Mouse (Mus musculus): Measurements from ENCODE around the gene Fignl2. TPM values are rescaled to one million over a fixed set of nuclear protein-coding genes. Genes with fewer than 3 reads are reported as not detected.

Fignl2 gene
- polyA plus RNA-seq, 1 experiment from 2014 or later = 0.09 TPM

DNA sequence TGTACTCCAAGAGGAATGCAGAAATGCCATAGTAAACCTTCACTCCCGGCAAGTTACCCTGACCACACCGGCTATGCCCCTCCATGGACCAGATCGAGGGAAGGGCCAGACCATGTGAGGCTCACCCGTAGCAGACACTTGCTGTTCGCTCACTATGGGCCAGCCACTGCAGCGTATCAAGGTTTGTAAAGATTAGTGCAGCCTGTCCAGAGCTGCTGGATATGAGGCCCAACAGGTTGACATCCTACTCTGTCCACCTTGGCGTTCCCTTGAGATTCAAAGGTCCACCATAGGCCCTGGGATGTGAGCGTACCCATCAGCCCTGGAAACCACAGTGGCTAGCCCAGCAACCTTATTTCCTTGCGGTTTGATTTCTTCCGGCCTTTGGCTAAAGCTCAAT lies 23.8 kb downstream of the Fignl2 start:
- H3K27ac ChIP-seq = no peak overlapping the region
- H3K36me3 ChIP-seq (replicated peaks) = no peaks in the 10 kb centered on the region
- H3K9ac ChIP-seq = no peak overlapping the region
- H3K4me3 ChIP-seq = no peak overlapping the region
- H3K4me2 ChIP-seq = no peak overlapping the region
- no peaks in the 10 kb centered on the region for H3K9me3 ChIP-seq
- peaks cover 11% of the 10 kb centered on the region for H3K4me1 ChIP-seq
- ATAC-seq (replicated peaks) = no peak
- WGBS = 72% methylated on average over 10 of the region's 10 CpGs
- H3K27me3 ChIP-seq (replicated peaks) = peaks cover 48% of the 10 kb centered on the region

DNA sequence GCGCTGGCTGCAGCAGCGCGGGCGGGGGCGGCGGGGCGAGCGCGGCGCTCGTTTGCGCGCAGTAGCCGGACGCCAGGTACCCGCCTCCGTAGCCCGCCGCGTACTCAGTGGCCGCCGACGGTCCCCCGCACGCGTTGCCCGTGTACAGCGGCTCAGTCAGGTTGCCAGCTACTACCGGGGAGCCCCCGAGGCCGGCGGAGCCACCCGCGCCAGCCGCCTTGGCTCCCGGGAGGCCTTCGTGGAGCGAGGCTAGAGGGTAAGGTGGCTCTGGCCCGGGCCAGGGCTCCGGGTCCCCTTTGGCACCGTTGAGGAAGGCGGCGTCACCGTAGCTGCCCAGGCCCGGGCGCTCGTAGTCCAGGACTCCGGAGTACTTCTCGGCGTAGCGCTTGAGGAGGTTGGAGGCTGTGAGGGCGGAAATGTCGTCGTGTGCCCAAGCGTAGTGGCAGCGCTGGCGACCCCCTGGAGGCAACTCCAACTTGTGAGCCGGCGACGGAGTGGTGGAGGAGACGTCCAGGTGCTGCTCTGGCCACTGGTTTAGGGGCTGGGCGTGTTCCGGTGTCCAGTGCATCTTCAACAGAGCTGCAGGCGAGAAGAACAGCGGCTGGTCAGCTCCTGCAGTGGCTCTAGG lies 24.4 kb downstream of the Fignl2 start:
- no peaks in the 10 kb centered on the region for H3K36me3 ChIP-seq (replicated peaks)
- H3K27me3 ChIP-seq (replicated peaks) = peaks cover 53% of the 10 kb centered on the region
- H3K9me3 ChIP-seq = no peaks in the 10 kb centered on the region
- H3K27ac ChIP-seq = no peak overlapping the region
- 15% methylated on average over 50 of the region's 65 CpGs for WGBS
- no peak overlapping the region for H3K9ac ChIP-seq
- peak overlapping the region; percentile 34 for H3K4me3 ChIP-seq
- H3K4me2 ChIP-seq = peak overlapping the region; percentile 57
- H3K4me1 ChIP-seq = peaks cover 10% of the 10 kb centered on the region
- ATAC-seq (replicated peaks) = no peak

DNA sequence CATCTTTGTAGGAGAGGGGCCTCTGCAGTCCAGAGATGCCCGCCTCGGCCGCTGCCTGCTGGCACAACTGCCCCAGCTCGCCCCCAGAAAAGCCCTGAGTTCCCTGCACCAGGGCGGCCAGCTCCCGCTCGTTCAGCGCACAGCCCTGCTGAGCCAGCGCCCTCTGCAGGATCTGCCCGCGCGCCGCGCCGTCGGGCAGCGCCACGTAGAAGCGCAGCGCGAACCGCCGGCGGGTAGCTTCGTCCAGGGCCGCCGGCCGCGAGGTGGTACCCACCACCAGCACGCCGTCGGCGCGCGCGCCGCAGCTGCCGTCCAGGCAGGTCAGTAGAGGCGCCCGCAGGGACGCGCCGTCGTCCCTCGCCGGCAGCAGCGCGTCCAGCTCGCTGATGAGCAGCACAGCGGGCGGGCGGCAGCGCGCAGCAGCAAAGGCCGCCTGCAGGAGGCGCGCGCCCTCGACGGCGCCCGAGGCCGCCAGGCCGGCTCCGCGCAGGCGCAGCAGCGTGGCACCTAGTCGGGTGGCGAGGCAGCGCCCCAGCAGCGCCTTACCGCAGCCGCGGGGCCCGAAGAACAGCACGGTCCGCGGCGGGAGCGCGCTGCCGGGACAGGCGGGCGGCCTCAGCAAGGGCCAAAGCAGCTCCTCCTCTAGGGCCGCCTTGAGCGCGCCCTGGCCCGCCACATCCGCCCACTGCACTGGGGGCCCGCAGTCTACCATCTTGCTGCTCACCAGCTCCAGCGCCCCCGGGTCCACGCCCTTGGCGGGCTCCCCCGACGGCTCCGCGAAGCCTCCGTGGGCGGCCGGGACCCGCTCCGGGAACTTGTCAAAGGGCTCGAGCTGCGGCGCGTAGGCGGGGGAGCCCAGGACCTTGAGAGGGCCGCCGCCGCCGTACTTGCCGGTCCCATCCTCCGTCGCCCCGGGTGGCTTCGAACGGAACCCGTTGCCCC lies 25.5 kb downstream of the Fignl2 start:
- ATAC-seq (replicated peaks) = no peak
- 16% methylated on average over 120 of the region's 120 CpGs for WGBS
- Histone ChIP-seq H3K9ac (no peak overlapping the region), H3K36me3 (replicated peaks) (no peaks in the 10 kb centered on the region), H3K4me2 (peak overlapping the region; percentile 57), H3K27ac (no peak overlapping the region), H3K27me3 (replicated peaks) (peaks cover 64% of the 10 kb centered on the region), H3K4me3 (peak overlapping the region; percentile 34), H3K4me1 (peaks cover 10% of the 10 kb centered on the region), H3K9me3 (no peaks in the 10 kb centered on the region)

DNA sequence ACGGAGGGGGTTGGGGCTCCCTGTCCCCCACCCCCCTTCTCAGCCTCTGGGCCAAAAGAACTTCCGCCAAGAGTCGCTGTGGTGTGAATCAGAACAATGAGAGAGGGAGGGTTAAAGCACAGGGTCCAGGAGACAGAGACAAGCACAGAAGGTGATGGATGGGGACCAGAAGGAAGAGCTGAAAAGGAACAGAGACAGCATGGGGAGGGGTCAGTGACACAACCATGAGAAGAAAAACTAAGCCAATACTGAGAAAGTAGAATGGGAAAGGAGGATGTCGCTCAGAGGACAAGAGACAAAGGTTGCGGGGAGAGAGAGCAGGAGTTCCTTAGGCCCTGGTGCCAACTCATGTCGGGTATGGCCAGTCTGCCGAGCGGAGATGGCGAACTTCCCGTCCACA lies 26.5 kb downstream of the Fignl2 start:
- Histone ChIP-seq H3K4me1 (peaks cover 14% of the 10 kb centered on the region), H3K27me3 (replicated peaks) (peaks cover 73% of the 10 kb centered on the region), H3K4me3 (no peak overlapping the region), H3K4me2 (no peak overlapping the region), H3K27ac (no peak overlapping the region), H3K9ac (no peak overlapping the region), H3K9me3 (no peaks in the 10 kb centered on the region), H3K36me3 (replicated peaks) (no peaks in the 10 kb centered on the region)
- WGBS = 46% methylated on average over 10 of the region's 10 CpGs
- no peak for ATAC-seq (replicated peaks)

DNA sequence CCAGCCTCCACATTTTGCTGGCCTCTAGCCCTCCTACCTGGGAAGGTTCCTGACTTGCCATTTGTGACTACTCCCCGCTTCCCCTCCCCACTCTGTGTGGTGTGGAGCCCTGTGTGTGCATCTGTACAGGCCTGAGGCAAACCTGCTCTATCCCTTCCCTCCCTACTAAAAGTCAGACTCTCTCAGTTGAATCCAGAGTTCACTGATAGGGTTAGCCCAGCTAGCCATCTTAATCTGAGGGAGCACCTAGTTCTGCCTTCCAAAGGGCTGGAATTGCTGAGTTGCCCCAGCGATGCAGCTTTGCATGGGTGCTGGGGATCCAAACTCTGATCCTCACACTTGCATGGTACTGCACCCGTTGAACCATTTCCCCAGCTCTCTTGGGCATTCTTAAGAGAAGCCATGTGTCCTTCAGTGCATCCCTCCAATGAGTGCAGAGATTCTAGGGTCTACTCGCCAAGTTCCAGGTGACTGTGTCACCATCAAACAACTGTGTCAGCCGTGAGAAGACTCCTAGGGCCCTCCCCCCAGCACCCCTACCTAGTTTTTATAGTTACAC lies 29.9 kb downstream of the Fignl2 start:
- Histone ChIP-seq H3K4me3 (no peak overlapping the region), H3K27me3 (replicated peaks) (peaks cover 72% of the 10 kb centered on the region), H3K36me3 (replicated peaks) (no peaks in the 10 kb centered on the region), H3K9me3 (no peaks in the 10 kb centered on the region), H3K9ac (no peak overlapping the region), H3K4me2 (no peak overlapping the region), H3K27ac (no peak overlapping the region), H3K4me1 (peaks cover 21% of the 10 kb centered on the region)
- 52% methylated on average over 5 of the region's 5 CpGs for WGBS
- no peak for ATAC-seq (replicated peaks)

DNA sequence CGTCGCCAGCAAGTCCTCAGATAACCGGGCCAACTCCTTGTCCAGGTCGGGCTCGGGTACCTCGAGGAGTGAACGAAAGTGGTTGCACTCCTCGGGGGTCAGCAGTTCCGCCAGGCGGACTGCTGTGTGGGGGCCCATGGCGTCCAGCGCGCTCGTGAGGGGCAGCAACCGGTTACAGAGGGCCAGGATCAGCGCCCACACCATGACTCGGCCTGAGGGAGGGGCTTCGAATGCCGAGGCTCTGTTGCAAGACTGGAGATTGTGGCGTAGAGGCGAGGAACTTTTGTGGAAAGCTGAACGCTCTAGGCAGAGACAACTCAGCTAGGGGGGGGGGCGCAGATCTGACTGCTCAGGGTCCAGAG lies 31.2 kb downstream of the Fignl2 start, which contains the start of gene Gm47841:
Gene Gm47841 (minus strand): TSS at position 204 of the 362 bp plus-strand sequence.
- 0 out of 2 replicates have a peak, but pooled peaks have one; percentile 34 for ATAC-seq (replicated peaks)
- H3K9me3 ChIP-seq = no peaks in the 10 kb centered on the region
- WGBS = 3% methylated on average over 23 of the region's 23 CpGs

DNA sequence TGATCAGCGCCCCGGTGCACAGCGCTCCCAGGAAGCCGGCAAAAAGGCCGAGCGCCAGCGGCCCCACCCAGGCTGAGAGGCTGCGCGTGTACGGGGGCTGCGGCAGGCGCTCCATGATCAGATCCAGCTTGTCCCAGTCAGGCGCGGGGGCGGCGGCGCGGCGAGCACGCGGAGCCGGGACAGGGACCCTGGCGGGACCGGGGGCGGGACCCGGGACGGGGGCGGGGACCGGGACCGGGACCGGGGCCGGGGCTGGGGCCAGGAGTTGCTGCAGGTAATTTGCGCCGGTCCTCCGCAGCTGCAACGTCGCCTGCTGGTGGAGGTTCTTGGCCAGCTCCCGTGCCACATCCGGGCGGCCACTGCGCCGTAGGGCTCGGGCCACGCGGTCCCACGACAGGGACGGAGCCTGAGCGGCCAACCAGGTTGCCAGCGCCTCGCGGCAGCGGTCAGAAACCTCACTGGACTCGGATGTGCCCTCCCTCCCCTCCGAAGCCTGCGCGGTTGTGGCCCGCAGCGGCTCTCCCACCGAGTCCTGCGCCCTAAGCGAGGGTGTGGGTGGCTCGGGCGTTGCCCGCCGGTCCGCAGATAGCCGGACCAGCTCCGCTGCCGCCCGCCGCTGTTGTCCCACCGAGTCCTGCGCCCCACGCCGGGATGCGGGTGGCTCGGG lies 31.7 kb downstream of the Fignl2 start:
- 0 out of 2 replicates have a peak, but pooled peaks have one; percentile 15 for ATAC-seq (replicated peaks)
- H3K27me3 ChIP-seq (replicated peaks) = peaks cover 57% of the 10 kb centered on the region
- H3K4me2 ChIP-seq = peak overlapping the region; percentile 96
- H3K4me1 ChIP-seq = peaks cover 18% of the 10 kb centered on the region
- under 1% methylated on average over 69 of the region's 77 CpGs for WGBS
- no peak overlapping the region for H3K27ac ChIP-seq
- H3K9me3 ChIP-seq = no peaks in the 10 kb centered on the region
- H3K9ac ChIP-seq = peak overlapping the region; percentile 48
- peak overlapping the region; percentile 45 for H3K4me3 ChIP-seq
- no peaks in the 10 kb centered on the region for H3K36me3 ChIP-seq (replicated peaks)

More for the DNA sequence above, 31.2 kb downstream of the Fignl2 start, which contains the start of gene Gm47841:
- Histone ChIP-seq H3K4me3 (peak within 1 kb of the TSS; percentile 45), H3K4me2 (peak within 1 kb of the TSS; percentile 96), H3K36me3 (replicated peaks) (no peaks in the 10 kb centered on the region), H3K9ac (peak within 1 kb of the TSS; percentile 48), H3K4me1 (peaks cover 18% of the 10 kb centered on the region), H3K27me3 (replicated peaks) (peaks cover 63% of the 10 kb centered on the region), H3K27ac (no peak within 1 kb of the TSS)

DNA sequence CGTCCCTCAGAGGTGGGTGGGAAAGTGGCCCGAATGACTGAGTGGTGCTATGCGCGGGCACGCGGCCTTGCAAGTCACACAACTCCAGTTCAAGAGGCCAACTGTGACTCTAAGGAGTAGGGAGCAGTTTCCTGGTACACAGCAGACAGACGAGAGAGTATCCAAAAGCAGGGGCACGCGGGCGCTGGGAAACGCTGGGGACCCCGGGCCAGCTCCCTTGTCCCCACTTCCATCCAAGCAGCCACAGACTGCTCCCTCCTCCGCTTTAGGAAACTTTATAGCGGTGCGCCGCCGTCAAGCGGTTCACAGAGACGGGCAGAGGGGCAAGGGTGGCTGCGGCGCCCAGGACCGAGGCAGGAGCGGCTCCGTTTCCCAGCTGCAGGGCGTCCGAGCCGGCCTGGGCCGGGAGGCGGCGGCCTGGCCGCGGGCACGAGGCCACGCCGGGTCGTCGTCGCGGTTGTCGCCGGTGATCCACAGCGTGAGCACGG lies 32.3 kb downstream of the Fignl2 start:
- 0 out of 2 replicates have a peak, but pooled peaks cover 4% of the 10 kb centered on the region for H3K36me3 ChIP-seq (replicated peaks)
- H3K9me3 ChIP-seq = no peaks in the 10 kb centered on the region
- H3K4me3 ChIP-seq = peak overlapping the region; percentile 45
- ATAC-seq (replicated peaks) = 0 out of 2 replicates have a peak, but pooled peaks have one; percentile 28
- peaks cover 52% of the 10 kb centered on the region for H3K27me3 ChIP-seq (replicated peaks)
- under 1% methylated on average over 43 of the region's 43 CpGs for WGBS
- H3K4me2 ChIP-seq = peak overlapping the region; percentile 96
- H3K27ac ChIP-seq = no peak overlapping the region
- H3K4me1 ChIP-seq = peaks cover 18% of the 10 kb centered on the region
- peak overlapping the region; percentile 48 for H3K9ac ChIP-seq

DNA sequence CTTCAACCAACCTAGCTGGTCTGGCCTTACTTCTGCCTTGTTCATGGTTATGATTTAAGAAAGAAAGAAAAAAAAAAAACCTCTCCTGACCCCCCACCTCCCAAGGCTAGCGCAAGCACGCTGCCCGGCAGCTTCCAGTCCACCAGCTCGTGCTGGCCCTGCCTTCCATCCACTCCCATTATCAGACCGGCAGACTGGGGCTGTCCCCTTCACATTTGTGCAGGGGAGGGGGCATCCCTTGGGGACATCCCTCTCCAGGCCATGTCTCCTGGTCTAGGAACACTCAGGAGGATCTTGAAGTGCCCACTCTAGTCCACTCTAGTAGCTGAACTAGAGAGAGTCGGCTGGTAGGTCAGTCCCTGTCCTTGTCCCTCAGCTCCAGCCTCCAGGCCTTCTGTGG lies 33.8 kb downstream of the Fignl2 start:
- Histone ChIP-seq H3K4me3 (no peak overlapping the region), H3K36me3 (replicated peaks) (peaks cover 11% of the 10 kb centered on the region), H3K4me2 (no peak overlapping the region), H3K27me3 (replicated peaks) (peaks cover 49% of the 10 kb centered on the region), H3K4me1 (peaks cover 18% of the 10 kb centered on the region), H3K27ac (no peak overlapping the region), H3K9ac (no peak overlapping the region), H3K9me3 (no peaks in the 10 kb centered on the region)
- 43% methylated on average over 6 of the region's 6 CpGs for WGBS
- no peak for ATAC-seq (replicated peaks)

DNA sequence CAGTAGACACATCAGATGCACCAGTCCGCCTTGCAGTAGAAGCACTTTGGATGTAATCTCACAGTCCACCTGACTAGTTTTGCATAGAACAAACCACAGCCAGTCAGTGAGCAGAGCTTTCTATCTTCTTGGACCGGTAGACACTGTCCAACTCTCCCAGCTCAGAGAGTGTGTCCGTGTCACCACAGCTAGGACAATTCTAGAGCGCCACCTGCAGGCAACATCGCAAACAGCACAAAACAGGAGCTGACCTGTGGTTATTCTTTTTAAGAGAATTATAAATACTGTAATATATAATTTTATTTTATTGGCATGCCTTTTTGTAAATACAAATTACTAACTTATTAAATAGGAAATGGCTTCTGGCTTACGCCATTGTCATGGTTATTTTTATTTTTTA lies 35.8 kb downstream of the Fignl2 start:
- Histone ChIP-seq H3K9me3 (no peaks in the 10 kb centered on the region), H3K27me3 (replicated peaks) (peaks cover 36% of the 10 kb centered on the region), H3K9ac (no peak overlapping the region), H3K36me3 (replicated peaks) (peaks cover 16% of the 10 kb centered on the region), H3K4me3 (no peak overlapping the region), H3K4me2 (no peak overlapping the region), H3K27ac (no peak overlapping the region), H3K4me1 (peaks cover 18% of the 10 kb centered on the region)
- no peak for ATAC-seq (replicated peaks)
- 29% methylated on average over 6 of the region's 6 CpGs for WGBS

DNA sequence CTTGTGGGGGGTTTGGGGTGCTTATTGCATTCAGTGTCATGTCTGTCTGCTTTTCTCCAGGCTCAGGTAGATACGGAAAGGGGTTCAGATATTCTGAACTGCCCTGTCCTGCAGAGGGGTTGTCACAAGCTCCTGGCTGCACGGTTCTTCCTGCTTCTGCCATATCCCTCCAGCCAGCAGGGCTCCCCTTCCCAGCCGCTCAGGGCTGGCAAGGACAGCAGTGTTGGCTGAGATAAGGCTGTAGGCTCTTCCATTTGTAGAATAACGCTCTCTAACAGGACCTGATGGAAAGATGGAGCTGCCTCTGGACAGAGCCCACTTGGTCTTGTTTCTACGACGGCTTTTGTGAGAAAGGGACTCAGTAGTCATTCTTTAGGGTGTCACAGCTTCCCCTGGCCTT lies 36.4 kb downstream of the Fignl2 start:
- Histone ChIP-seq H3K27me3 (replicated peaks) (peaks cover 30% of the 10 kb centered on the region), H3K9me3 (no peaks in the 10 kb centered on the region), H3K4me2 (no peak overlapping the region), H3K4me1 (peaks cover 15% of the 10 kb centered on the region), H3K27ac (no peak overlapping the region), H3K4me3 (no peak overlapping the region), H3K36me3 (replicated peaks) (peaks cover 18% of the 10 kb centered on the region), H3K9ac (no peak overlapping the region)
- WGBS = 81% methylated on average over 6 of the region's 6 CpGs
- no peak for ATAC-seq (replicated peaks)
